Mouse (Mus musculus): ENCODE results near the gene Loxl1. TPM values are rescaled to one million over a fixed set of nuclear protein-coding genes. Genes with fewer than 3 reads are reported as not detected.

Gene Loxl1
- total and polyA plus RNA-seq, 2 experiments from 2014 or later = 39.2 to 61.7 TPM

GRCm38 (mm10) chr9:58317381-58317780, 4.4 kb upstream of the Loxl1 start:
- Histone ChIP-seq H3K9ac (replicated peaks; ENCODE audit: low read depth, low read length) (no peak overlapping the region), H3K4me3 (ENCODE audit: low read depth, low read length) (no peak overlapping the region), H3K4me2 (ENCODE audit: low read depth, low read length) (no peak overlapping the region), H3K4me1 (ENCODE audit: control insufficient read depth, insufficient read depth) (peaks cover 6% of the 10 kb centered on the region), H3K27me3 (ENCODE audit: control insufficient read depth, insufficient read depth, low read length) (peaks cover 7% of the 10 kb centered on the region), H3K9me3 (replicated peaks; ENCODE audit: control insufficient read depth, low read length) (no peaks in the 10 kb centered on the region), H3K27ac (ENCODE audit: low read depth) (no peak overlapping the region), H3K36me3 (replicated peaks; ENCODE audit: control insufficient read depth, insufficient read depth, low read length) (no peaks in the 10 kb centered on the region)
- 49% methylated on average over 3 of the region's 3 CpGs for WGBS
- no peak for ATAC-seq (ENCODE audit: insufficient read depth, low read depth)
- TF ChIP-seq EP300 (IDR thresholded peaks at IDR 0.05; ENCODE audit: low read depth) = no peak
- TF ChIP-seq CTCF (IDR thresholded peaks at IDR 0.05; ENCODE audit: low read depth) = no peak
- no peak for DNase-seq (ENCODE audit: low spot score)

GRCm38 (mm10) chr9:58316784-58317183, 3.8 kb upstream of the Loxl1 start:
- 78% methylated on average over 7 of the region's 7 CpGs for WGBS
- H3K36me3 ChIP-seq (replicated peaks; ENCODE audit: control insufficient read depth, insufficient read depth, low read length) = no peaks in the 10 kb centered on the region
- no peak overlapping the region for H3K4me2 ChIP-seq (ENCODE audit: low read depth, low read length)
- H3K4me1 ChIP-seq (ENCODE audit: control insufficient read depth, insufficient read depth) = peaks cover 12% of the 10 kb centered on the region
- H3K27ac ChIP-seq (ENCODE audit: low read depth) = peak overlapping the region; percentile 11; the same call in 1 of the 2 replicates
- DNase-seq (ENCODE audit: low spot score) (no peak), ATAC-seq (ENCODE audit: insufficient read depth, low read depth) (no peak)
- no peak overlapping the region for H3K9ac ChIP-seq (replicated peaks; ENCODE audit: low read depth, low read length)
- no peak for TF ChIP-seq CTCF (IDR thresholded peaks at IDR 0.05; ENCODE audit: low read depth)
- no peak overlapping the region for H3K4me3 ChIP-seq (ENCODE audit: low read depth, low read length)
- no peaks in the 10 kb centered on the region for H3K9me3 ChIP-seq (replicated peaks; ENCODE audit: control insufficient read depth, low read length)
- H3K27me3 ChIP-seq (ENCODE audit: control insufficient read depth, insufficient read depth, low read length) = peaks cover 12% of the 10 kb centered on the region

GRCm38 (mm10) chr9:58315850-58316249, 2.9 kb upstream of the Loxl1 start:
- Histone ChIP-seq H3K27ac (ENCODE audit: low read depth) (0 out of 2 replicates have a peak overlapping the region, but pooled peaks have one; percentile 52), H3K9ac (replicated peaks; ENCODE audit: low read depth, low read length) (no peak overlapping the region), H3K27me3 (ENCODE audit: control insufficient read depth, insufficient read depth, low read length) (peaks cover 19% of the 10 kb centered on the region), H3K4me3 (ENCODE audit: low read depth, low read length) (no peak overlapping the region), H3K4me1 (ENCODE audit: control insufficient read depth, insufficient read depth) (peaks cover 15% of the 10 kb centered on the region), H3K4me2 (ENCODE audit: low read depth, low read length) (no peak overlapping the region), H3K36me3 (replicated peaks; ENCODE audit: control insufficient read depth, insufficient read depth, low read length) (no peaks in the 10 kb centered on the region), H3K9me3 (replicated peaks; ENCODE audit: control insufficient read depth, low read length) (no peaks in the 10 kb centered on the region)
- ATAC-seq (ENCODE audit: insufficient read depth, low read depth) = no peak
- no peak for DNase-seq (ENCODE audit: low spot score)
- WGBS = 86% methylated on average over 2 of the region's 2 CpGs
- TF ChIP-seq EP300 (IDR thresholded peaks at IDR 0.05; ENCODE audit: low read depth) (no peak), CTCF (IDR thresholded peaks at IDR 0.05; ENCODE audit: low read depth) (no peak)

- peak overlapping the region; percentile 52 for H3K27ac ChIP-seq (ENCODE audit: low read depth)
- no peak for TF ChIP-seq CTCF (IDR thresholded peaks at IDR 0.05; ENCODE audit: low read depth)
- no peak for TF ChIP-seq EP300 (IDR thresholded peaks at IDR 0.05; ENCODE audit: low read depth)
- H3K36me3 ChIP-seq (replicated peaks; ENCODE audit: control insufficient read depth, insufficient read depth, low read length) = no peaks in the 10 kb centered on the region
- H3K9me3 ChIP-seq (replicated peaks; ENCODE audit: control insufficient read depth, low read length) = no peaks in the 10 kb centered on the region
- no peak overlapping the region for H3K4me3 ChIP-seq (ENCODE audit: low read depth, low read length)
- WGBS = 63% methylated on average over 5 of the region's 5 CpGs
- ATAC-seq (ENCODE audit: insufficient read depth, low read depth) (no peak), DNase-seq (ENCODE audit: low spot score) (no peak)
- no peak overlapping the region for H3K4me2 ChIP-seq (ENCODE audit: low read depth, low read length)
- peaks cover 19% of the 10 kb centered on the region for H3K27me3 ChIP-seq (ENCODE audit: control insufficient read depth, insufficient read depth, low read length)
- peaks cover 20% of the 10 kb centered on the region for H3K4me1 ChIP-seq (ENCODE audit: control insufficient read depth, insufficient read depth)
- no peak overlapping the region for H3K9ac ChIP-seq (replicated peaks; ENCODE audit: low read depth, low read length)
Observed at GRCm38 (mm10) chr9:58314682-58315360, 1.8 kb upstream of the Loxl1 start.

- H3K27ac ChIP-seq (ENCODE audit: low read depth) = peak overlapping the region; percentile 77
- peak overlapping the region; percentile 65 for H3K4me2 ChIP-seq (ENCODE audit: low read depth, low read length)
- DNase-seq (ENCODE audit: low spot score) (no peak), ATAC-seq (ENCODE audit: insufficient read depth, low read depth) (0 out of 2 replicates have a peak, but pooled peaks have one; percentile 7)
- H3K4me3 ChIP-seq (ENCODE audit: low read depth, low read length) = peak overlapping the region; percentile 50
- peaks cover 33% of the 10 kb centered on the region for H3K4me1 ChIP-seq (ENCODE audit: control insufficient read depth, insufficient read depth)
- 3% methylated on average over 58 of the region's 72 CpGs for WGBS
- H3K36me3 ChIP-seq (replicated peaks; ENCODE audit: control insufficient read depth, insufficient read depth, low read length) = no peaks in the 10 kb centered on the region
- no peaks in the 10 kb centered on the region for H3K9me3 ChIP-seq (replicated peaks; ENCODE audit: control insufficient read depth, low read length)
- TF ChIP-seq CTCF (IDR thresholded peaks at IDR 0.05; ENCODE audit: low read depth) = no peak
- no peak for TF ChIP-seq EP300 (IDR thresholded peaks at IDR 0.05; ENCODE audit: low read depth)
- H3K27me3 ChIP-seq (ENCODE audit: control insufficient read depth, insufficient read depth, low read length) = peaks cover 19% of the 10 kb centered on the region
- H3K9ac ChIP-seq (replicated peaks; ENCODE audit: low read depth, low read length) = peak overlapping the region; percentile 61
Observed at GRCm38 (mm10) chr9:58312196-58312943, 616 bp downstream of the Loxl1 start.
